Mouse (Mus musculus) midbrain, embryonic 11.5 days (tissue): ENCODE data around the gene H2-T3. TPM values are rescaled to one million over a fixed set of nuclear protein-coding genes. Genes with fewer than 3 reads are reported as not detected.

ENCODE experiments used
- ATAC-seq: fragments of 200-750 bp; cut with Nextera tagmentation; 2 replicates; pipeline ENCODE4 v1.8.0; 2017; ENCODE audit warnings: moderate TSS enrichment, moderate library complexity; ENCODE audit not compliant: low FRiP score
- DNase-seq: peaks from one replicate; pipeline ENCODE4 v3.0.0; 2015; ENCODE audit warnings: low spot score; ENCODE audit errors: missing footprints
- H3K27ac ChIP-seq: fragments of 300-500 bp; sonication (generic); 2 replicates; pipeline ENCODE4 v1.5.1; 2014; ENCODE audit warnings: low read depth, low read length
- H3K27me3 ChIP-seq: fragments of 300-500 bp; sonication (generic); 2 replicates; pipeline ENCODE4 v1.6.1; 2014; ENCODE audit warnings: mild to moderate bottlenecking, low read length, moderate library complexity, mixed read lengths; ENCODE audit not compliant: control insufficient read depth, insufficient read depth
- H3K36me3 ChIP-seq: fragments of 300-500 bp; sonication (generic); 2 replicates; pipeline ENCODE4 v1.6.1; 2014; ENCODE audit warnings: mild to moderate bottlenecking, low read length, moderate library complexity, mixed read lengths; ENCODE audit not compliant: control insufficient read depth, insufficient read depth
- H3K4me1 ChIP-seq: fragments of 300-500 bp; sonication (generic); 2 replicates; pipeline ENCODE4 v1.6.1; 2014; ENCODE audit warnings: low read length; ENCODE audit not compliant: control insufficient read depth, insufficient read depth
- H3K4me2 ChIP-seq: fragments of 300-500 bp; sonication (generic); 2 replicates; pipeline ENCODE4 v1.6.1; 2014; ENCODE audit warnings: mild to moderate bottlenecking, moderate library complexity
- H3K4me3 ChIP-seq: fragments of 300-500 bp; sonication (generic); 2 replicates; pipeline ENCODE4 v1.5.1; 2014; ENCODE audit warnings: low read depth, low read length
- H3K9ac ChIP-seq: fragments of 300-500 bp; sonication (generic); 2 replicates; pipeline ENCODE4 v1.6.1; 2014; ENCODE audit warnings: low read length
- H3K9me3 ChIP-seq: fragments of 300-500 bp; sonication (generic); 2 replicates; pipeline ENCODE4 v1.6.1; 2016; ENCODE audit warnings: low read length; ENCODE audit not compliant: control insufficient read depth
- WGBS: fragments of 180-500 bp; shearing (Covaris S2); extraction: QIAGEN DNeasy Blood & Tissue Kit; methylation state at CpG from one replicate; pipeline ENCODE4 v1.1.7; 2014; 5-methylcytosine and 5-hydroxymethylcytosine counted together
- polyA plus RNA-seq: library from polyadenylated mRNA; unstranded; fragments of >200 nt; fragmentation: Nextera tagmentation; extraction: Ambion mirVana; gene quantifications from 2 replicates; pipeline ENCODE4 v1.2.1, GENCODE M21; 2014

H2-T3 gene
- polyA plus RNA-seq, 1 experiment from 2014 or later, result not detected

GRCm38 (mm10) chr17:36218594-36219155 is 28.6 kb upstream of the H2-T3 start:
- Histone ChIP-seq H3K27ac (no peak overlapping the region), H3K27me3 (peaks cover 28% of the 10 kb centered on the region), H3K4me3 (no peak overlapping the region), H3K4me1 (no peaks in the 10 kb centered on the region), H3K9ac (no peak overlapping the region), H3K4me2 (no peak overlapping the region), H3K9me3 (no peaks in the 10 kb centered on the region), H3K36me3 (no peaks in the 10 kb centered on the region)
- ATAC-seq (no peak), DNase-seq (peak; percentile 67)
- 54% methylated on average over 5 of the region's 5 CpGs for WGBS

- no peaks in the 10 kb centered on the region for H3K9me3 ChIP-seq
- H3K9ac ChIP-seq, result no peak overlapping the region
- 5% methylated on average over 20 of the region's 20 CpGs for WGBS
- H3K4me2 ChIP-seq, result peak overlapping the region; percentile 5; the same call in 1 of the 2 replicates
- H3K27ac ChIP-seq, result no peak overlapping the region
- no peaks in the 10 kb centered on the region for H3K36me3 ChIP-seq
- DNase-seq (peak; percentile 89), ATAC-seq (no peak)
- no peaks in the 10 kb centered on the region for H3K4me1 ChIP-seq
- H3K27me3 ChIP-seq, result peaks cover 28% of the 10 kb centered on the region
- H3K4me3 ChIP-seq, result no peak overlapping the region
Observed at GRCm38 (mm10) chr17:36215586-36215985, 25.5 kb upstream of the H2-T3 start.

DNA sequence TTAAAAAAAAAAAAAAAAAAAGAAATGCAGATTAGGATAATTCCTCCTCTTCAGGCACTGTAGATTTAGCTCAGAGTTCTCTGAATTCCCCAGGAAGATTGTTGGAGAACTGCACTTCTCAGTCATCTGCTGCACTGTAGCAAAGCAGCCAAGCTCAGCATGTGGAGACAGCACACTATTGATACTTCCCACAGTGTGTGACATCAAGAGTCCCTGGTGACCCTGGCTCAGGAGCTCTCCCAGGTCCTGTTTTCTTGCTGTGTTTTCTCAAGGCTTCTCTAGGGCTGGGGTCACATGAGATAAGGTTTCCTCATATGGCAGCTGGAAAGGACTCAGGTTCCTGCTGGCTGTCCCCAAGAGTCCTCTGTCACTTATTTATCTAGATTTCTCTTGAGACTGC is 16.8 kb upstream of the H2-T3 start:
- no peak overlapping the region for H3K9ac ChIP-seq
- H3K27me3 ChIP-seq, result peaks cover 16% of the 10 kb centered on the region
- H3K27ac ChIP-seq, result no peak overlapping the region
- H3K4me2 ChIP-seq, result no peak overlapping the region
- H3K9me3 ChIP-seq, result no peaks in the 10 kb centered on the region
- H3K4me1 ChIP-seq, result peaks cover 2% of the 10 kb centered on the region; the same call in 1 of the 2 replicates
- DNase-seq, result peak; percentile 71
- H3K36me3 ChIP-seq, result no peaks in the 10 kb centered on the region
- no peak overlapping the region for H3K4me3 ChIP-seq
- no peak for ATAC-seq

DNA sequence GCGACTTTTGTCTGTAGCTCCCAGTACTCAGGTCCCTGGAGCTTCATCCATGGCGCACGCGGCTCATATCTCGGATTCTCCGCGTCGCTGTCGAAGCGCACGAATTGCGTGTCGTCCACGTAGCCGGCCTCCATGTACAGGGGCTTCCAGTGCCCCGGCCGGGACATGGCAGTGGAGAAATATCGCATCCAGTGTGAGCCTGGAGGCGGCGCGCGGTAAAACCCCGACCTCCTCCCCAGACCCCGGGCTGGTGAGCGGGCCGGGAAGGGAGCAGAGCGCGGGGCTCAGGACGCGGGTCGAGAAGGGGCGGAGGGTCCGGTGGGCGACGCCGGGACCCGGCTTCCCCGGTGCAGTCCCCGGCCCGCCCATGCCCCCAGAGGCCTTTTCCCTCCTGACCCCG is 15.8 kb upstream of the H2-T3 start:
- H3K4me1 ChIP-seq, result peaks cover 2% of the 10 kb centered on the region; the same call in 1 of the 2 replicates
- peak; percentile 94 for DNase-seq
- peak overlapping the region; percentile 29 for H3K4me3 ChIP-seq
- peak overlapping the region; percentile 50 for H3K4me2 ChIP-seq
- peaks cover 16% of the 10 kb centered on the region for H3K27me3 ChIP-seq
- ATAC-seq, result peak; percentile 46; the same call in 1 of the 2 replicates
- WGBS, result under 1% methylated on average over 39 of the region's 41 CpGs
- H3K36me3 ChIP-seq, result no peaks in the 10 kb centered on the region
- no peak overlapping the region for H3K9ac ChIP-seq
- H3K27ac ChIP-seq, result no peak overlapping the region
- H3K9me3 ChIP-seq, result no peaks in the 10 kb centered on the region

DNA sequence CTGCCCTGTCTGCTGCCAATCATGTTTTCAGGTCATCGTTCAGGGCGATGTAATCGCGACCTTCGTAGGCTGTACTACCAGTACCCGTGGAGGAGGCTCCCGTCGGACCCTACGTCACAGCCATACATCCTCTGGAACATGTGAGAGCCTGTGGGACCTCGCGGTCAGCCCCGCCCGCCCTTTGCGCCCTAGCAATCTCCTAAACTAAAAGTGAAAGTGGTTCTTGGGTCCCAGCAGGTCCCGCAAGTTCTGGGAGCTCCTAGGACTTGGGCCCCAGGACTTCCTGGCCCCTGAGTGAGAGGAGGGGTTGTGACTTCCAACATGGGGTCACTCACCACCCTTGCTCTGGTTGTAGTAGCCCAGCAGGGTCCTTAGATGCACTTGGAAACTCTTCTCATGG is 15.4 kb upstream of the H2-T3 start:
- WGBS, result 3% methylated on average over 15 of the region's 15 CpGs
- Histone ChIP-seq H3K4me1 (peaks cover 2% of the 10 kb centered on the region; the same call in 1 of the 2 replicates), H3K4me3 (peak overlapping the region; percentile 29; the same call in 1 of the 2 replicates), H3K27ac (no peak overlapping the region), H3K9me3 (no peaks in the 10 kb centered on the region), H3K36me3 (no peaks in the 10 kb centered on the region), H3K9ac (no peak overlapping the region), H3K27me3 (peaks cover 16% of the 10 kb centered on the region), H3K4me2 (peak overlapping the region; percentile 50)
- peak; percentile 89 for DNase-seq
- peak; percentile 44; the same call in 1 of the 2 replicates for ATAC-seq

DNA sequence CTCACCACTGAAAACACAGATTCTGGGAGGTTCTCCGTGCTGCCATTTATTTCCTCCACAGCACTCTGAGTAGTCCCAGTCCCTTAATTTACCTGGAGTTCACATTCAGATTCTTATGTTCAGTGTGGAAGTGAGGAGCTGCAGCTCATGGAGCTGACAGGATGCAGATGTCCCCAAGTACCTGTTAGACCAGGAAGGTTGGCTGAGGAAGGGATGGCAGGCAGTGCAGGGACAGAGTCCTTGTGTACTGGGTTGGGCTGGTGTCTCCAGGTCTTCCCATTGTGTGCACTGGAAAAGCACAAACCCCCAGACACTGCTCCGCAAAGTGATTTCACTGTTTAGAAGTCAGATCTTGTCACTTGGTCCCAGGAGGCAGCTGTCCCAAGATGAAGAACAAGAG is 11.8 kb upstream of the H2-T3 start:
- Histone ChIP-seq H3K36me3 (no peaks in the 10 kb centered on the region), H3K4me3 (no peak overlapping the region), H3K27ac (no peak overlapping the region), H3K9me3 (no peaks in the 10 kb centered on the region), H3K4me2 (no peak overlapping the region), H3K9ac (no peak overlapping the region), H3K4me1 (peaks cover 2% of the 10 kb centered on the region; the same call in 1 of the 2 replicates), H3K27me3 (peaks cover 16% of the 10 kb centered on the region)
- peak; percentile 79 for DNase-seq
- no peak for ATAC-seq
- WGBS, result 85% methylated on average over 2 of the region's 2 CpGs

DNA sequence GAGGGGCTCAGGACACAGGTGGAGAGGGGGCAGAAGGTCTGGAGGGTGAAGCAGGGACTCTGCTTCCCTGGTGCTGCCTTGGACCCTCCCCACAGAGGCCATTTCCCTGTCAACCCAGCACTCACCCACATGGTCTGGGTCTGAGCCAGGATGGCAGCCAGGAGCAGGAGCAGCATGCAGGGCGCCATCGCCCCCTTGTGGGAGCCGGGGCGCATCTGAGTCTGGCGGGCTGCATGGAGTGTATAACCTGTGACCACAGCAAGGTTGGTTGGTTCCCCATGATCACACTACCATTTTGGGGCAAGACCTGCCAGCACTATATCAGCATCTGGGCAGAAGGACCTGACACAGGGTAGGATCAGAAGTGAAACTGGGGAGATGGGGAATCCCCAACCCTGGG is 8.2 kb upstream of the H2-T3 start:
- H3K4me2 ChIP-seq, result no peak overlapping the region
- 11% methylated on average over 5 of the region's 5 CpGs for WGBS
- ATAC-seq (peak; percentile 27; the same call in 1 of the 2 replicates), DNase-seq (no peak)
- no peak overlapping the region for H3K4me3 ChIP-seq
- no peaks in the 10 kb centered on the region for H3K36me3 ChIP-seq
- no peaks in the 10 kb centered on the region for H3K4me1 ChIP-seq
- no peaks in the 10 kb centered on the region for H3K9me3 ChIP-seq
- no peak overlapping the region for H3K9ac ChIP-seq
- no peaks in the 10 kb centered on the region for H3K27me3 ChIP-seq
- no peak overlapping the region for H3K27ac ChIP-seq

- Histone ChIP-seq H3K9ac (no peak overlapping the region), H3K27ac (no peak overlapping the region), H3K4me3 (no peak overlapping the region), H3K9me3 (no peaks in the 10 kb centered on the region), H3K27me3 (peaks cover 4% of the 10 kb centered on the region; the same call in 1 of the 2 replicates), H3K36me3 (no peaks in the 10 kb centered on the region), H3K4me1 (no peaks in the 10 kb centered on the region), H3K4me2 (no peak overlapping the region)
- WGBS, result 89% methylated on average over 6 of the region's 6 CpGs
- DNase-seq (peak; percentile 69), ATAC-seq (no peak)
Observed at GRCm38 (mm10) chr17:36194471-36194870, 4.4 kb upstream of the H2-T3 start.

DNA sequence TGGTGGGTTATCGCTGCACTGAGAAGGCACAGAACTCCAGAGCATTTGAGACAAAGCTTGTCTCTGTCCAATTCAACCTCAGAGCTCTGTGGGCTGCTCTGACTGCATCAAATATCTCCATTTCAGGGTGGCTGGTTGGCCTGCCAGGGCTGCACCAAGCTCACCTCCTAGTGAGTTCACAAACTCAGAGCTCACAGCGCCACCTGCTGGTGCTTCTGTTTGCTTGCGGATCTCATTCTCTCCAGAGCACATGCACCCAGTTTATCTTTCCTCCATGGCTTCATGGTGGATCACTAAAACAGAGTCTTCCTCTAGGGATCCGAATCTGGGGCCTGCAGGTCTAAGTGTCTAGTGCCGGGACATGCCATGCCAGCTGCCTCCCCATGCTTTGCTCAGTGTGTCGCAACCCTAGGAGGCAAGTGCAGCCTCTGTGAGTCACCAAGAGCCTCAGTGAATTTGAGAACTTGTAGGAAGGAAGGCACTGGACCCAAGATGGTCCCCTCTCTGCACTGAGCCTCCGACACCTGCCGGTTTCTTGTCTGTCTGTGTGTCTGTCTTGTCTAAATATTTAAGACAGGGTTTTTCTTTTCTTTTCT is 3.6 kb upstream of the H2-T3 start:
- Histone ChIP-seq H3K4me3 (no peak overlapping the region), H3K9me3 (no peaks in the 10 kb centered on the region), H3K4me2 (no peak overlapping the region), H3K4me1 (no peaks in the 10 kb centered on the region), H3K36me3 (no peaks in the 10 kb centered on the region), H3K27me3 (peaks cover 5% of the 10 kb centered on the region; the same call in 1 of the 2 replicates), H3K27ac (no peak overlapping the region), H3K9ac (no peak overlapping the region)
- DNase-seq (peak; percentile 98), ATAC-seq (peak; percentile 48; the same call in 1 of the 2 replicates)
- 35% methylated on average over 8 of the region's 8 CpGs for WGBS
